Mouse (Mus musculus) gastrocnemius, adult 18-20 months (tissue): ENCODE measurements around the gene Olfr26. TPM values are rescaled to one million over a fixed set of nuclear protein-coding genes. Genes with fewer than 3 reads are reported as not detected.
"Not testable (repeated sequence)": the region's sequence is repeated elsewhere in the genome, so short reads cannot be mapped to it uniquely, and the experiment has no call there.

Source experiments
- DNase-seq: peaks from one replicate; pipeline ENCODE4 v3.0.0; 2021; ENCODE audit warnings: low spot score
- long read RNA-seq, 2 experiments: library from polyadenylated mRNA; stranded (forward); transcript quantifications; one replicate each; pipeline ENCODE4 v2.0.0; 2021
- total RNA-seq, 2 experiments: library from RNA; stranded (reverse); gene quantifications; 2 replicates each; pipeline ENCODE4 v1.2.3; 2021

Olfr26 gene
- total RNA-seq, result not detected
- long read RNA-seq, experiment 1, result 0 reads
- long read RNA-seq, experiment 2, result 0 reads

DNA sequence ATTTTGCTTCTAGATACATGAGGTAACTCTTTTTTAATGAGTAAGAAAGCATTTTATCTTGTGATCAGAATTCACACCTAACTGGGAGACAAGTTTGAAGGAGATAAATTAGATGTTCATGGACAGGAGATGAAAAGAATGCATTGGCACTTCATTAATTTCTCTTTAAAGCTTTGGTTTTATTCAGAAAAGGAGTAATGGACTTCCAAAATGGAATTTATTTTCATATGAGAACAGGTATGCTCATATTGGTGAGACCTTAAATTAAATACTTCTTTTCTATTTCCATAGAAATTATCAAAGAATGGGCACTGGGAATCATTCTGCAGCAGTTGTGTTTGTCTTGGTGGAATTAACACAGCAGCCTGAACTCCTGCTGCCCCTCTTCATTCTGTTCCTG is at the start of gene Olfr26:
Gene Olfr26, plus strand, starts transcription at position 301 of the 400 bp plus-strand sequence.
- no peak for DNase-seq

DNA sequence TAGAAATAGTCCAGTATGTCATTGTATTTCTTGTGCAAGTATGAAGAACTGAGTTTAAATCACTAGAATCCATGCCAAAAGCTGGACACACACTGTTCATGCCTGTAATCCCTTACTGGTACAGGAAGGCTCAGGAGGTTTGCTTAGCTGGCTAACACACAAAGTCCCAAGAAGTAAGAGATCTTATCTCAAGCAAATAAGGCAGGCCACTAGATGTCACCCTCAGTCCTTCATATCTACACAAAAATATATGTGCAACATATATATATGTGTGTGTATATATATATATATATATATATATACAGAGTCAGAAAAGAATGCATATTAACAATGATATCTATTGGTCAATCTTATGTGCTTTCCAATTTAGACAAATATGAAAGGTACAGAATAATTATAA is 49.2 kb upstream of the Olfr26 start:
- DNase-seq, result no peak

DNA sequence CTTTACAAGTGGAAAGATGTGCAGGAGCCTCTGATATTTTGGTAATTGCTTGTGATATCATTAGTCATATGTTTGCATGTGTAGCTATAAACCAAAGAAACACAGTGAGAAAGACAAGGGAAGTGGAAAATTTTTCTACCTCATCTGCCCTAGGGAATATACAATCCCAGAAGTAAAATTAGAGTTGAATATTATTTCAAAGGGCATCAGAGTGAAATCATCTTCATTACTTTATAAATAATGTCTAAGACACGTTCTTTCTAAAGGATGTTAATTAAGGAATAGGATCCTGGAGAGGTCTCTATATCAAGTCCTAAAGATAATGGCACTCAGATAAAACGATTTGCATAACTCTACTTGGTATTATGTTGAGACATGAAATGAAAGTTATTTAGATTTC is 40.5 kb upstream of the Olfr26 start, which contains the start of gene Olfr922:
Gene Olfr922, plus strand, starts transcription at position 301 of the 400 bp plus-strand sequence.
- no peak for DNase-seq

DNA sequence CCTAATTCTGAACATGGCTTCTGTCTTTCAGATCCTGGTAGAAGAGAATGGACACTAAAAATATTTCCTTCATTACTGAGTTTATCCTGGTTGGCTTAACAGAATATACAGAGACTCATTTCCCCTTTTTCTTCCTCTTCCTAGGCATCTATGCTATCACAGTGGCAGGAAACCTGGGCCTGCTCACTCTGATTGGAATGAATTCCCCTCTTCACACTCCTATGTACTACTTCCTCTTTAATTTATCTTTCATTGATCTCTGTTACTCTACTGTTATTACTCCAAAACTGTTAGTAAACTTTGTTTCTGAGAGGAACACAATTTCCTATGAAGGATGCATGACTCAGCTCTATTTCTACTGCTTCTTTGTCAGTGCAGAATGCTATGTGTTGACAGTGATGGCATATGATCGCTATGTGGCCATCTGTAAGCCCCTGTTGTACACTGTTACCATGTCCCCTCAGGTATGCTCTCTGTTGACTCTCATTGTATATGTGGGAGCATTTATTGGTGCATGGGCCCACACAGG is 39.3 kb upstream of the Olfr26 start:
- DNase-seq, result no peak

DNA sequence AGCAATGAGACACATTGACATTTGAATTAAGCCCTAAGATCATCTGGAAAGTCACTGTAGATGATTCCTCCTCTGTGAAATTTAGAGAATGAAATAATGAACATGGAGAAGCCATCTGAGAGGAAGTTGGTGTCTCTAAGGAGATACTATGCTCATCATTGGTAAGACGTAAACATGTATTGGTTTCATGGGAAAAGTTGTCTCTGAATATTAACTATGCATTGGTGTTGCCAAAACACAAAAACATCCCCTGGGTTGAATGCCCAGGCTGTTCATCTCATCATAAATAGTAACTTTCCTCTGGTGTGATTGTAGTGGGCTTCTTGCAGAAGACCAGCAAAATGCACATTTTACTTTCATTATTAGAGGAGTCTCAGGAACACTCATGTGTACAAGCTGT is 28.6 kb upstream of the Olfr26 start, which contains the start of gene Olfr923:
Gene Olfr923, plus strand, starts transcription at position 301 of the 400 bp plus-strand sequence.
- no peak for DNase-seq

DNA sequence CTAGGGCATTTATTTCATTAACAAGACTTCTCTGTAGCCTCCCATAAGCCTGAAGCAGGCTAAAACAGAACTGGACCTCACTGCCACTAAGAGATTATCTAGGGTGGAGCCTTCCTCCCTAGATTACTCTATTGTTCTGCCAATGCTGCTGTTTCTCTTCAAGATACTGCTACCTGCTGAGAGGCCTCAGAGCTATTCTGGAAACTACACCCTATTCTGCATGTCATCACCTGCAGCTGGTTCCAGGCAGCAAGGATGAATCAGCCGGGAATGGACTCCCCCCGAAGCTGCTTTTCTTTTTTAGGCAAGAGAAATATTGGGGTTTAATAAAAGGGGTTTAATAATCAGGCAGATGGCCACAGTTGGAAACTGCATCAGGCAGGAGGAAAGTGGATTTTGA is 21.8 kb upstream of the Olfr26 start:
- no peak for DNase-seq

DNA sequence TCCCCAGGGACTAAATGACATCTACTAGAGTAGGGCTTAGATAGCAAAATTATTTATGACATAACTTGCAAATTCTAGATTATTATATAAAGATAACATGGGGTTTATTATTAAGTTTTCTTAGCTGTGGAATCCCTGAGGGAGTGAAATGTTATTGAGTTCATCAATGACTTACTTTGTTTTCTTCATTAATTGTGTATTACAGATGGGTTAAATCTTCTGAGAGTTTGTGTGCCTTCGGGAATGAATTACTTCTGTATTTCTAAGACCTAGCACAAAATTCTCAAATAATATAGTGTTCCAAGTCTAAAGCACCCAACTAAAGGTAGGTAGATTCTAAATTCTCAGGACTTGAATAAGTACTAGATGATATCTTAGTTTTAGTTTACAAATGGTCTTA is 10.7 kb upstream of the Olfr26 start, which contains the start of gene Olfr924:
Gene Olfr924, plus strand, starts transcription at position 301 of the 400 bp plus-strand sequence.
- no peak for DNase-seq

DNA sequence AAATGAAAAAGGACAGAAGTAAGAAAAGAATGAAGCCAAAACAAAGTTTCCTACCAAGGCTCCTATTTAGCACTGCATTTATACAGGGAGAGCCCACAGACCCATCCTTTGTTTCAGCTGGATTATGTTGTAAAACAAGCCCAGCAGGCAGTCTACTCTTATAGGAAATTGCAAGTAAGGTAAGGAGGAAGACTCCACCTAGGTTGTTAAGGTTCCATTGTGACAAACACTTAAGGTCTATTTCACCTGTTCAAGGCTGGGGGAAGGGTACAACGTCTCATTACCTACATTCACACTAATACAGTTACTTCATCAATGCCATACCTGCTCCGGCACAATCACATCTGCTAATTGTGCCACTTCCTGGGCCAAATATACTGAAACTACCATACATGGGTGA is 20.0 kb downstream of the Olfr26 start:
- DNase-seq, result not testable (repeated sequence)

DNA sequence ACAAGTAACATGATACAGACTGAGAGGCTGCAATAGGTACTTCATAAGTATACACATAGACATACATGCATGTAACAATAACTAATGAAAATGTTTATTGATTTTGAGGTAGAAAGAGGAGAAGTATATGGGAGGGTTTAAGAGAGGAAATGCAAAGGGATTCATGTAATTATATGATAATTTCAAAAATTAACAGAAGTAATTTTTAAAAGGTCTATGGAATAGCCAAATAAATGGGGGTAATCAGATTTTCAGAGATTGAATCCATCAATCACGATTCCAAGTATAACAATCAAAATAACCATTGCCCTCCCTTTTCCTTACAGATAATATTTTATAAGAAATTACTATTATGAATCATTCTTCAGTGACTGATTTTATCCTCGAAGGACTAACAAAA is 22.0 kb downstream of the Olfr26 start, which contains the start of gene Olfr926:
Gene Olfr926, plus strand, starts transcription at position 301 of the 400 bp plus-strand sequence.
- DNase-seq, result no peak

Other genes starting within 250 kb of the Olfr26 start
- gene Olfr914, start 250.0 kb upstream of the Olfr26 start, total RNA-seq, result not detected
- gene Olfr916, start 195.2 kb upstream of the Olfr26 start, total RNA-seq, result not detected
- gene Olfr917, start 189.2 kb upstream of the Olfr26 start, total RNA-seq, result not detected
- gene Olfr918, start 180.5 kb upstream of the Olfr26 start, total RNA-seq, result not detected
- not detected for gene Olfr919, start 151.4 kb upstream of the Olfr26 start, total RNA-seq
- 10 to 100 TPM; 12.9 to 14.9 TPM for gene Vwa5a, start 136.8 kb upstream of the Olfr26 start, total RNA-seq
- gene Olfr920, start 102.8 kb upstream of the Olfr26 start, total RNA-seq, result under 1 TPM; 0.05 to 0.07 TPM
- gene Olfr921, start 82.0 kb upstream of the Olfr26 start, total RNA-seq, result not detected
- gene Olfr922, start 40.4 kb upstream of the Olfr26 start, total RNA-seq, result not detected
- not detected for gene Olfr923, start 28.5 kb upstream of the Olfr26 start, total RNA-seq
- not detected for gene Olfr924, start 10.6 kb upstream of the Olfr26 start, total RNA-seq
- gene Olfr926, start 22.1 kb downstream of the Olfr26 start, total RNA-seq, result not detected
- not detected for gene Olfr930, start 74.7 kb downstream of the Olfr26 start, total RNA-seq
- gene Olfr933, start 117.3 kb downstream of the Olfr26 start, total RNA-seq, result not detected
- gene Olfr934, start 133.3 kb downstream of the Olfr26 start, total RNA-seq, result not detected
- gene Olfr935, start 144.6 kb downstream of the Olfr26 start, total RNA-seq, result not detected
- gene Olfr146, start 168.3 kb downstream of the Olfr26 start, total RNA-seq, result not detected
- gene Olfr937, start 209.9 kb downstream of the Olfr26 start, total RNA-seq, result not detected
- not detected for gene Olfr938, start 223.8 kb downstream of the Olfr26 start, total RNA-seq